Comparison of ENCODE assay signal across 25 mouse cellular contexts in genomic region chr5:15463561-15463960, GRCm38 (mm10). TPM values are rescaled to one million over a fixed set of nuclear protein-coding genes. Genes with fewer than 3 reads are reported as not detected.
A peak's percentile ranks its signal among the peaks of the same experiment; 100 is the strongest.
DNase-seq lines count a peak whose midpoint lies in the region; ATAC-seq and TF ChIP-seq lines count a peak whose summit lies in the region.
"Not testable (repeated sequence)": the region's sequence is repeated elsewhere in the genome, so short reads cannot be mapped to it uniquely, and the experiment has no call there.
"Had no signal": no experiment of that assay in that cellular context is flagged by ENCODE, and none has a peak within 500 bp of the region (broad histone marks: within the 10 kb centered on the region; RNA-seq: fewer than 3 reads in every experiment).

No protein-coding gene starts in this region.

- not testable (repeated sequence) for H3K4me1 ChIP-seq in E14TG2a.4 (replicated peaks; ENCODE audit: low read depth, low read length); intestine, postnatal 0 days (replicated peaks; ENCODE audit: control insufficient read depth, insufficient read depth, low read length)

- 0 out of 2 replicates have a peak, but pooled peaks have one; percentile 7 for TF ChIP-seq CTCF in E14TG2a.4 (conservative IDR thresholded peaks at IDR 0.05; ENCODE audit: low read length)
- TF ChIP-seq CTCF in intestine, postnatal 0 days (IDR thresholded peaks at IDR 0.05; ENCODE audit: low read depth) = peak; percentile 17; the same call in 1 of the 2 replicates

- H3K4me3 ChIP-seq in E14TG2a.4 (replicated peaks; ENCODE audit: low read length); intestine, postnatal 0 days (ENCODE audit: low read depth, low read length): not testable (repeated sequence)

- not testable (repeated sequence) for H3K27ac ChIP-seq in intestine, postnatal 0 days (ENCODE audit: low read depth, low read length)

- DNase-seq in adrenal gland, postnatal 14 days = peak; percentile 56
- peak; percentile 6 to 41 for DNase-seq in cerebellum, postnatal 14 days
- DNase-seq in kidney, postnatal 14 days = peak; percentile 11
- DNase-seq in layer of hippocampus, adult 8-10 months (ENCODE audit: low spot score in 2 of 2) = peak; percentile 10 to 19
- peak; percentile 29 for DNase-seq in lung, postnatal 10 days
- DNase-seq in thymus, postnatal 14 days = peak; percentile 3

- H3K27me3 ChIP-seq in E14TG2a.4 (ENCODE audit: insufficient read depth, low read length); intestine, postnatal 0 days (replicated peaks; ENCODE audit: control insufficient read depth, insufficient read depth, low read length): not testable (repeated sequence)

- H3K36me3 ChIP-seq in E14TG2a.4 (ENCODE audit: insufficient read depth, low read length); intestine, postnatal 0 days (ENCODE audit: control insufficient read depth, insufficient read depth): not testable (repeated sequence)

- ATAC-seq in intestine, postnatal 0 days = not testable (repeated sequence)

- WGBS in intestine, postnatal 0 days = 16% methylated on average over 1 of the region's 2 CpGs

- H3K9ac ChIP-seq in intestine, postnatal 0 days (ENCODE audit: low read depth, low read length) = not testable (repeated sequence)

- H3K4me2 ChIP-seq in intestine, postnatal 0 days (replicated peaks; ENCODE audit: low read depth) = not testable (repeated sequence)

- H3K9me3 ChIP-seq in E14TG2a.4 (ENCODE audit: low read length); intestine, postnatal 0 days (ENCODE audit: control insufficient read depth): not testable (repeated sequence)

RNA-seq across cellular contexts. Expression of gene Gm21149, which starts 12.8 kb away (rescaled TPM):
- total RNA-seq in adrenal gland, postnatal 14 days (2021) = not detected in 2 replicates
- polyA plus RNA-seq in intestine, postnatal 0 days (2015; fragmentation: Nextera tagmentation; extraction: Ambion mirVana) = not detected in 2 replicates
- not detected for total RNA-seq in layer of hippocampus, adult 8-10 months (2022)
- total RNA-seq: forebrain, postnatal 0 days; gastrocnemius, postnatal 36 days; heart, adult 8-10 months; heart, postnatal 25 days; left cerebral cortex, postnatal 36 days; megakaryocyte progenitor cell, adult 5-6 weeks; midbrain, postnatal 0 days had no signal
- polyA plus RNA-seq: brain, embryonic 14.5 days; embryonic facial prominence, embryonic 12.5 days; forebrain, embryonic 11.5 days; forebrain, postnatal 0 days; hindbrain, embryonic 13.5 days; kidney, embryonic 14.5 days; limb, embryonic 14.5 days; liver, embryonic 14.5 days; midbrain, embryonic 11.5 days; midbrain, postnatal 0 days; neural tube, embryonic 14.5 days; stomach, embryonic 15.5 days had no signal

Comparison
In these comparisons a context has a peak if more than half of its experiments do, and no peak if none do; other contexts are left out.
1. DNase-seq: peak in every context shown above with its lines; median percentile 56 in adrenal gland, postnatal 14 days; 29 in lung, postnatal 10 days; 24 in cerebellum, postnatal 14 days; 14 in layer of hippocampus, adult 8-10 months; 11 in kidney, postnatal 14 days; 3 in thymus, postnatal 14 days.